Mouse (Mus musculus) v-Abl transformed pro-B cells (cell line): ENCODE data around the gene Atxn2l.

Source experiments
- in situ Hi-C, 2 experiments: fragments of 400-800 bp; cut with MboI; formaldehyde crosslinking; loops; one replicate each; pipeline ENCODE4 v1.15.1; 2025; ENCODE audit not compliant: unreplicated experiment in 2 of 2

Atxn2l gene

GRCm38 (mm10) chr7:126465246-126466030, 37.8 kb downstream of the Atxn2l start:
- in situ Hi-C loops = no loop called here

- in situ Hi-C loops = no loop called here
Measured at GRCm38 (mm10) chr7:126464836-126465235, 38.4 kb downstream of the Atxn2l start.

GRCm38 (mm10) chr7:126464121-126464520, 39.1 kb downstream of the Atxn2l start:
- in situ Hi-C loops = no loop called here

- in situ Hi-C loops = no loop called here
Measured at GRCm38 (mm10) chr7:126463547-126463946, 39.7 kb downstream of the Atxn2l start.

- in situ Hi-C loops = no loop called here
Measured at GRCm38 (mm10) chr7:126463004-126463403, 40.2 kb downstream of the Atxn2l start, which contains the start of gene Atp2a1. Atp2a1 (minus strand) TSS chr7:126463108.

GRCm38 (mm10) chr7:126461626-126462025, 41.6 kb downstream of the Atxn2l start:
- in situ Hi-C loops = no loop called here

- in situ Hi-C loops = no loop called here
Measured at GRCm38 (mm10) chr7:126460623-126461399, 42.4 kb downstream of the Atxn2l start.

- in situ Hi-C loops = no loop called here
Measured at GRCm38 (mm10) chr7:126458844-126459618, 44.2 kb downstream of the Atxn2l start.

GRCm38 (mm10) chr7:126458225-126458624, 45.0 kb downstream of the Atxn2l start:
- in situ Hi-C loops = no loop called here

GRCm38 (mm10) chr7:126456382-126457266, 46.6 kb downstream of the Atxn2l start:
- in situ Hi-C loops = no loop called here

GRCm38 (mm10) chr7:126455242-126455641, 48.0 kb downstream of the Atxn2l start:
- in situ Hi-C loops = no loop called here

- in situ Hi-C loops = no loop called here
Measured at GRCm38 (mm10) chr7:126453861-126454260, 49.4 kb downstream of the Atxn2l start.

GRCm38 (mm10) chr7:126452244-126452643, 51.0 kb downstream of the Atxn2l start:
- in situ Hi-C loops = no loop called here

GRCm38 (mm10) chr7:126450641-126451040, 52.6 kb downstream of the Atxn2l start:
- in situ Hi-C loops = no loop called here

- in situ Hi-C loops = no loop called here
Measured at GRCm38 (mm10) chr7:126449991-126450390, 53.2 kb downstream of the Atxn2l start.

GRCm38 (mm10) chr7:126448481-126448880, 54.8 kb downstream of the Atxn2l start:
- in situ Hi-C loops = no loop called here

- in situ Hi-C loops = no loop called here
Measured at GRCm38 (mm10) chr7:126446217-126446616, 57.0 kb downstream of the Atxn2l start.

- in situ Hi-C loops = no loop called here
Measured at GRCm38 (mm10) chr7:126445104-126445815, 58.0 kb downstream of the Atxn2l start.

GRCm38 (mm10) chr7:126444536-126444935, 58.7 kb downstream of the Atxn2l start:
- in situ Hi-C loops = no loop called here
